Mouse (Mus musculus) NIH3T3 (cell line): ENCODE measurements around the gene Trmt2b.
"Not testable (repeated sequence)": the region's sequence is repeated elsewhere in the genome, so short reads cannot be mapped to it uniquely, and the experiment has no call there.

ENCODE experiments used
- DNase-seq: peaks from one replicate; pipeline ENCODE4 v3.0.0-alpha.2; 2012; ENCODE audit warnings: low read depth

Trmt2b gene

DNA sequence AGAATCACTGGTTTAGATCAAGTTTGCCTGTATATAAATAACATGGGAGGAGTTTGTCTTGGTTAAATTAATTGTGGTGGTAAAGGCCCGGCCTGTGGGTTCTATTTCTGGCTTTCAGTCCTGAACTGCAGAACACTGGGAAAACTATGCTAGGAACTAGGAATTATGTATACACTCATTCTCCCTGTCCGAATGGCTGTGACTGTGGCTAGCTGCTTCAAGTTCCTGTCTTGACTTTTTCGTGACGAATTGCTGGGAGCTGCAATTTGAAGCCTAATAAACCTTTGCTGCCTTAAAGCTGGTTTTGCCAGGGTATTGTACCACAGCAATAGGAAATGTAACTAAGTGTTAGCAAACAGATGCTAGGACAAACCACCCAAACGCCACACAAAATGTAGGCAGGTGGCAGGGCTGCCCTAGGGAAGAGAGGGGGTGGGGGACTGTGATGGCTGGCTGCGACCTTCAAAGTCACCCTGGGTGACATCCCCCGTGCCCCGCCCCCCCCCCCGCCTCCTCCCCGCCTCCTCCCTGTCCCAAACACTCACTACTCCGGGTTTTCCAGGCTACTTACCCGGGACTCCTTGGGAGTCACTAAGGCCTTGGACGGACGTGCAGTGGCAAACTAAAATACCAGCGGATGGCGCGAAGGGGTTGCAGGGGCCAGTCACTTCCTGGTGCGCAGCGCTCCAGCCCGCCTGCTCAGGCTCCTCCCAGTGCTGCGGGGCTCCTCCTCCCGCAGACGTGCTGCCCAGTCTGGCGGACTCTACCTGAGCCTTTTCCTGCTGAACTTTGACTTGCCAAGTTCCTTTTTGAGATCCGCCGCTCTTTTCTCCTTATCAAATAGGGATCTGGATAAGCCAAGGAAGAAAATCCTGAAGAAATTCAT is at the start of gene Trmt2b:
Gene Trmt2b, minus strand, starts transcription at position 710 of the 886 bp plus-strand sequence.
- peak; percentile 71 for DNase-seq

DNA sequence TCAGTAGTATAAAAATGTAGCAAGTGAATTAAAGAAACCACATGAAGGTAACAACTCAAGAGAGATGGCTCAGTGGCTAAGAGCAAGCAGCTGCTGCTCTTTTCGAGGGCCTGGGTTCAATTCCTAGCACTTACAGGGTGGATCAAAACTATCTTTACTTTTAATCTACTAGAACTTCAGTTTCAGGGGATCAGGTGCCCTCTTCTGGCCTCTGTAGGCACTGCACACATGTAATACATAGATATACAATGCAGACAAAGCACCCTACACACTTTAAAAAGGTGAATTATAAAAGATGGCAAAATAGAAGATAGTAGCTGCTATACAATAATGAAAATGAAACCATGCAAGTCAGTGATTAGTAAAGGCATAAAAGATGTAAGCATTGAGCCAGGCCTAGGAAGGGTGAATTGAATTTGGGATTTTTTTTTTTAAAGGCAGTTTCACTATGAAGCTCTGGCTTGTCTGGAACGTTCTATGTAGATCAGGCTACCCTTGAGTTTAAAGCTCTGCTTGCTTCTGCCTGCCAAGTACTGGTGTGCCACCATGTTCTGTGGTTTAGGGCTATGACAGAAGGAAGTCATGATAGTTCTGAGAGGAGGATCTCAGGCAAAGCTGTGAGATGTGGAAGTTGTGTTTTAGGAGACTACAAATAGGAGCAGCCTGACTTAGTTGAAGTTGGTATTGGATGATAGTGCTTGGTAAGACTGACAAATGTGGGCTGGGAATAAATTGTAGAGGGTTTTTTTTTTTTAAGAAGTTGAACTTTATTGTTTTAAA is 42.6 kb upstream of the Trmt2b start:
- peak; percentile 64 for DNase-seq

DNA sequence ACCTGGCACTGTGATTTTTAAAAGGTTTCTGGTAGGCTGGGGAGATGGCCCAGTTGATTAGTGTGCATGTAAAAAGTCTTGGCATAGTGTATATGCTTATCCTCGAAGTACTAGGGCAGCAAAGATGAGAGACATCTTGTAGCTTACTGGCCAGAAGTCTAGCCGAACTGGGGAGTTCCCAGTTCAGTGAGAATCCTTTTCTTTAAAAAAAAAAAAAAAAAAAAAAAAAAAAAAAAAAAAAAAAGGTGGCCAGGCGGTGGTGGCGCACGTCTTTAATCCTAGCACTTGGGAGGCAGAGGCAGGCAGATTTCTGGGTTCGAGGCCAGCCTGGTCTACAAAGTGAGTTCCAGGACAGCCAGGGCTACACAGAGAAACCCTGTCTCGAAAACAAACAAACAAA is 34.4 kb upstream of the Trmt2b start:
- not testable (repeated sequence) for DNase-seq

DNA sequence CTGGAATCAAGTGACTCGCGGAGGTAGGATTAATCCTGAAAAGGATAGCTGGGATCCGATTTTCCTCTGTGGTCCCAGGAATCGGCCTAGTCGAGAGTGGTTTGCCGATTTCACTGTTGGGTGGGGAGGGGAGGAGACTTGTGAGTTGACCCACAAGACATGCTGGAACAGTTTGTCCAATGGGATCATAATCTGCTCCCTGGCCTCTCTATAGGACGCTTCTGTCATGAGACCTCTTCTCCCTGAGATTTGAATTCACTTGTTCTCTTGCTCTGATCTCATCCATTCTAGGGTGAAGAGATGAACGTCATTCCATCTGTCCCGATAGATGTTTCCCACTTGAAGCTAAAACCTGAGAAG is 31.5 kb upstream of the Trmt2b start:
- no peak for DNase-seq

DNA sequence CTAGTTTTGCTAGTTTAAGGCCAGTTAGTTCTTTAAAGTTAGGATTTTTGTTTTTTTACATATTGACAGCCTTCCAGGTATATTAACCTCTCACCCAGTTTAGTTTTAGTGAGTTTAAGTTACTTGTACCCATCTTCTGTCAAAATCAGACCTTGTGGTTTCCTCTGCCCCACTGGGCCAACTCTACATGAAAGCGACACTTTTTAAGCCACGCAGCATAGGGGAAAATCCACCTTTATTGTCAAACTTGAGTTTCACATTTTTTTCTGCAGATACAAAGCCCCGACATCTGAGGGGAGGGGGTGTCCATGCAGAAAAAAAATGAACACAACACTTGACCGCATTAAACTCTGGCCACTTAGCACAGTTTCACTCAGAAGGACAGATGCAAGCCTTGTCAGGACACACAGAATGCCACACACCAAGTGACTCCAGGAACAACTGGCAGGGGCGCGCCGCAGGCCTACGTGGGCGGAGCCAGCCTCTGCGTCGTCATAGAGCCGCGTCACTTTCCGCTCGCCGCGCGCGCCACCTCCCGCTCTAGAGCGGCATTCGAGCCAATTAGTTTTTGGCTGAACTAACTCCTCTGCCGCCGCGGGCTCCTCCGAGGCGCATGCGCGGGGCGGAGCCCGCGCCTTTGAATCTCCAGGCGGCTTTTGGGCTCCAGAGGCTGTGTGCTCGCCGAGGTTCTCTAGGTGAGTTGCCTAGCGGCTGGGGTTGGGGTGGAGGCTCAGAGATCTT is 30.9 kb upstream of the Trmt2b start, which contains the start of gene Cenpi:
Gene Cenpi, plus strand, starts transcription at position 551 of the 741 bp plus-strand sequence.
- DNase-seq = peak; percentile 93

DNA sequence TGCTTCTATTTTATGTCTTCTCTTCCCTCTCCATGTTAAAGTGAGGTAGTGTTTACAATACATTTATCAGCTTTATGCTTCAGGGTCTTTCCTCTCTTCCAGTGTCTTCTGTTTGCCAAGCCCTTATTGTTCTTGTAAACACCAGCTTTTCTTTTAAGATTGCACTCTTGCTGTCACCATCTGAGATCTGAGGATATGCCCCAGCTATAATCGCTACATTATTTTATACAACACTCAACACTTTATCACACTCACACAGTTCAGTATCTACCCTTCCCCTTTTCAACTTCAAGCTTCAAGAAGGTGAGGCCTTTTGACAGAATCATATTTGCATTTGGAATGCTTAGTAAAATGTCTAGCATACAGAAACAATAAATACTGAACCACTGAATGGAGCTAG is 26.5 kb upstream of the Trmt2b start:
- no peak for DNase-seq

DNA sequence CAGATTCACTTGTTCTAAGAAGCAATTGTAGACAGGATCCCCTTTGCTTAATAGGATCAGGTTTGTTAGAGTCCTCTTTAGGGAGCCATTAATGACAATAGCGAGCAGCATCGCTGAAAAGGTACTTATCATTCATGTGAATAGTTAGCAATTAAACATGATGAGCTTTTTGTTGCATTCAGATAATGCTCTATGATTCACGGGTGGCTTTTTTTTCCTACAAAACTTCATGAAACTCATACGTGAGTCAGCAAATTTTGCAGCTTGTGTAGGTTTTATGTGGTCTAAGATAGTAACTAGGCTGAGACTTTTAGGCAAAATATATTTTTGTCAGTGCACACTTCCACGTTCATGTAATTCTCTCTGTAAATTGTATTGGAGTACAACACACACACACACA is 23.4 kb upstream of the Trmt2b start:
- peak; percentile 9 for DNase-seq

DNA sequence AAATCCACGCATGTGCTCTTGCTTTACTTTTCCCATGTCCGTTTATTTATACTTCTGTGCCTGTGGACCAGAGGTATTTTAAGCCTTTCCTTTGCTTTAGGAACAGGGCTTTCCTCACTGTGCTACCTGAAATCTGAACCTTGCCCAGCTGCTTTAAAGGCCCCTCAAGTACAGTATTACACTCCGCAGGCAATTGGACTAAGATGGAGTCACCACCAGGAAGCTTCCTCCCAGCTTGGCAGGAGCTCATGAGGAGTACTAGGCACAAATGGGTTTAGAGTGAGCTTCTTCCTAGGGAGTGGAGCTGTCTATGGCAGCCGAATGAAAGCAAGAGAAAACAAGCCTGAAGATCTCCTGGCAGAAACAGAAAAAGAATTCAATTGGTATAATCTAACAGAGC is 20.4 kb upstream of the Trmt2b start:
- no peak for DNase-seq

DNA sequence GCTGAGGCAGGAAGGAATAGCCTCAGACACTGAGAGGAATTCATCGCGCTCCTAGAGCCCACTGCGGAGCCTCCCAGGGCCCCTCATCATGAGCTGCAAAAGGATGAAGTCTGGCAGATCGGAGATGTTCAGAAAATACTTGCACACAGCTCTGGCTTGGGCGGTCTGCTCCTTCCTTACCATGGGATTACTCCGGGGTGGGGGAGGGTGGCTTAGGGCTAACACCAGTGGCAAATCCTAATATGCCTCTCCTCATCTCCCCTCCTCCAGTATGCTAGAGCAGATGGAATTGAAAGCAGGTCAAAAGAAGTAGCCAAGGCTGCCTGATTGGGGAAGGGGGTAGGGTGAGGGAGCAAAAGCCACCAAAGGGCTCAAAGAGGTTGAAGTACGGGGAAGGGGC is 20.0 kb upstream of the Trmt2b start:
- DNase-seq = no peak

DNA sequence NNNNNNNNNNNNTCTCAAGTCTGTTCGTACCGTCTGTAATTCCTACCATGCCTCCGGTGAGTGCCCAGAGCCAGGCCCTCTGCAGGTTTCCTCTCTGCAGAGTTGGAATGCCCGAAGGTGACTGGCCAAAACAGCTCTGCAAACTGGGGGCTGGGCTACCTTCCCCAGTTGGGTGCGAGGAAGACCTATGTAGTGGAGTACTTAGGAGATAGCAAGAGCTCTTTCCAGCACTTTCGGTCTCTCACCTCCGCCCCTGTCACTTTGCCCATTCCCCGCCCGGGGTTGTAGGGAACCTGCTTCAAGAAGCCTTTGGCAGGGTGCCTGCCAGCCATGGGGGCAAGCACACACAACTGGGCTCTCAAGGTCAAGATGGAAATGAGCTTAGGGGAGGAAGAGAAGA is 19.5 kb upstream of the Trmt2b start:
- no peak for DNase-seq

DNA sequence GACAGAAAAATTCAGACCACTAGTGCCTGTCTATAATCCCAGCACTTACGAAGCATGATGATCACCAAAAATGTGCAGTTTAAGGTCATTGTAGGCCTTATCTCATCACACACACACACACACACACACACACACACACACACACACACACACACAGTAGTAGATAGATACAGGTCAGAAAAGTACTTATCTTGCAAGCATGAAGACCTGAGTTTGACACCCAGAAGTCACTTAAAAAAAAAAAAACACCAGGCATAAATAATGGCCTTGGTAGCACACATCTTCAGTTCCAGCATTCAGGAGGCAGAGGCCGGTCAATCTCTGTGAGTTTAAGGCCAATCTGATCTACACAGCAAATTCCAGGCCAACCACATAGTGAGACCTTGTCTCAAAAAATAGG is 10.5 kb upstream of the Trmt2b start:
- no peak for DNase-seq

DNA sequence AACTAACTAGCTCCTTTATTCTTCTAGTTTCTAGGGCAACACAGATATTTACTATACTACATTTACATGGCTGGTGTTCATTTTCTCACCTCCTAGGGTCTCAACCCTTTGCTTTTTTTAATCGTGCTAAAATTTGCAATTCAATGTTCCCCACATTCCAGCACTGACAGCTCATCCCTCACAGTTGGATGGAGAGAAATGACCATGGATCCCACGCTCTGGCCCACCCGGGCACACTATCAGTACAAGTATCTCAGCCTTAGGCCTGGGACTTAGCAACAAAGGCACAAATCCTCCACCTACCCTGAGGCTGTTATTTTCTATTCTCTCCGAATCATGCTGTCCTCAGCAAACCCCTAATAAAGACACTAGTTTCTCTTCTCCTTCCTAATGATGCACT is 9.0 kb upstream of the Trmt2b start:
- no peak for DNase-seq

DNA sequence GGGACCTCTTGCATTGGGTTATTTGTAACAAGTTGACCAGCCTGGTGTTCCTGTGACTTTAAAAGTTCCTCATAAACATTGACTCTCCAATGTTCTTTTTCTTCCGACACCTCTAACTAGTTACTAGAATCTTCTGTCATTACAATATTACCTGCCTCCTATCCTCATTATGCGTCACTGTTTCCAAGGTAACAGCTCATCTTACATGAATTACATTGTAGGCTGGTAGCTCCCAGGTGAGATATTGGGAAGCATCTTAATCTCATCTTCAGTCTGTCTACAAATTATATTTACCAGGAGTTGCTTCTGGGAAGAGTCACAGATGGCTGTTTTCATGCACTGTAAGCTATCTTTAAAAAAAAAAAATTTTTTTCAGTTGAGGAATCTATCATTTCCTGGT is 8.3 kb upstream of the Trmt2b start:
- no peak for DNase-seq

DNA sequence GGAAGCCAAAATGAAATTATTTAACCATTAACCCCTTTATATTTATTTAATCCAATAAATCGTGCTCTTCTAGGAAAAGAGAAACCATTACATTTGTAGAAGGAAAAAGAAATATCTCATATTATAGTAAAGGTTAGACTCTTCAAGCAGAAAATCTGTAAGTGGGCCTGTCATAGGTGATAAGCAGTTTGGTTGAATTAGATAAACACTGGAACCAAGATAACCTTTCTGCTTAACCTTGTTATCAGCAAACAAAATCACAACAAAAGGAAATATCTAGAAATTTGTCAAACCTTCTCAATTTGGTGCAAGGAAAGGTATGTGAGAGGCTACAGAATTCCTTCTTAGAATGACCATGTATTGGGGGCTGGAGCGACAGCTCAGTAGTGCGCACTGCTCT is 3.7 kb upstream of the Trmt2b start:
- DNase-seq = no peak

DNA sequence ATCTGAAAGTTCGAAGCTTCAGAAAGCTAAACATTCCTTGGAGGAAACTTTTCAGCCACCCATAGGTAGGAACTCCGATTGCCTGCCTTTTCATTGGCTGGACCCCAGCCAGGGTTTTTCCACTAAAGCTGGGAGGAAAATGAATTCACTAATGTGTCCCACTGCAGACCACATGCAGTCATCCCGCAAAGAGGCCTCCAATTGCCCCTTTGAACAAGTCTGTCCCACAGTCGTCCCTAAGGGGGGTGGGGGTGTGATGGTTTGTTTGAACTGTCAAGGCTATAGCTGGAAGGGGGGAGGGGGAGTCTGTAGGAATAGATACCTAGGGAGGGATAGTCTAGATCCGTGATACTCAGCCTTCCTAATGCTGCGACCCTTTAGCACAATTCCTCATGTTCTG is 1.1 kb downstream of the Trmt2b start:
- DNase-seq = peak; percentile 51

DNA sequence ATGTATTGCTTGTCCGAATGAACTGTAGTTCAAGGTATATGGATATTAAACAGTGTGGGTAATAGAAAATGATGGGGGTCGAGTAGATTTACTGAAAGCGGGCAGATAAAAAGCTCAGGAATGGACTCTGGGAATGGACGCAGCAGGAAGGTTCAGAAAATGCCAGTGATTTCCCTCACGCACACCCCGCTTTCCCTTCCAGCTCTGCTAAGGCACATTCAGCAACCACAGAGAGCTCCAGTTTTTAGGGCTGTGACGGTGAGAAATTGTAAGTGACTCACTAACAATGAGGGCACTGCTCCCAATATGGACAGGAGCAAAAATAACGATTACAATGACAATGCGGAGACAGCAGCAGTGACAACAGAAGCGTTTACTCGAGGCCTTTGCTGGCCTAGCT is 14.7 kb downstream of the Trmt2b start:
- no peak for DNase-seq

DNA sequence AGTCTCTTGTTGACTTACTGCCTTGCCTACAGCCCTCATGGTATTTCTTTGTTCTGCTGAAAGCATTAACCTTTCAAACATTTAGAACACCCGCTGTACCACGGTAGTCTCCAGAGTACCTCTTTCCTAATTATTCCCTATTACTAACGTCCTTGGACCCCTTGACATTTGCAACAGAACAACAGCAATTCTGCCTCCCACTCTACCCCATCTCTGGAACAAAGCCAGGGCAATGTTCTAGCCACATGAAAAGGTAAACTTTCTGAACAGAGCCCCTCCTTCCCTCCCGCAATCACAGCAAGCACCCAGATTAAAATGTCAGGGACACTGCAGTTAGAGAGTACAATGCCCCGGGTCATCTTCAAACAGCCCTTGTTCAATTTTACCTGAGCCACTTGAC is 15.6 kb downstream of the Trmt2b start:
- DNase-seq = no peak

DNA sequence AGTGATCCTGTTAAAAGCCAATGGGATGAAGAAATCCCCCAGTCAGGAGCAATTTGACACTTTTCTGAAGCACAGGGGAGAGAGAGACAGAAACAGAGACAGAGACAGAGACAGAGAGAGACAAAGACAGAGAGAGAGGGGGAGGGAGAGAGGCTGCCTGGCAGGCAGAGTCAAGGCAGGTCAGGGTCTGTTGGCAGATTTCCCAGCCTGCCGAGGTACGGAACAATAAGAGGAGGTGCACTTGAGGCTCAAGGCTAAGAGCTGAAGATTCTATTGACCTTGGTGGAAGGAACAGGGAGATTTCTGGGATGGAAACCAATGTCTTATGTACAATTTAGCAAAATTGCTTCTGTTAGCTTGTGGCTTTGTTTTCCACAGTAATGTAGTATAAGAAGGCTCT is 28.6 kb downstream of the Trmt2b start:
- no peak for DNase-seq

DNA sequence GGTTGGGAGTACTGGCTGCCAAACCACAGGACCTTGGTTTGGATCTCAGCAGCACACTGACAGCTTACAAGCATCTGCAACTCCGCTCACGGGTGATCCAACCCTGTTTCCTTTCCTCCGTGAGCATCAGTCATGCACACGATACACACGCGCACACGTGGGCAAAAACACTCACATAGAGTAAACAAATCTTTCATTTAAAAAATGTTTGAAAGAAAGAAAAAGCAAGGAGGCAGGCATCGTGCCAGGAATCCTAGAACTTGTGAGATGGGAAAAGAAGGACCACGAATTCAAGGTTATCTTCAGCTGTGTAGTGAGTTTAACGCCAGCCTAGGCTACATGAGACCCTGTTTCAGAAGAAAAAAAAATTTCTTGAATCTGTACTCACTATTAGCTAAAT is 30.8 kb downstream of the Trmt2b start:
- DNase-seq = no peak

DNA sequence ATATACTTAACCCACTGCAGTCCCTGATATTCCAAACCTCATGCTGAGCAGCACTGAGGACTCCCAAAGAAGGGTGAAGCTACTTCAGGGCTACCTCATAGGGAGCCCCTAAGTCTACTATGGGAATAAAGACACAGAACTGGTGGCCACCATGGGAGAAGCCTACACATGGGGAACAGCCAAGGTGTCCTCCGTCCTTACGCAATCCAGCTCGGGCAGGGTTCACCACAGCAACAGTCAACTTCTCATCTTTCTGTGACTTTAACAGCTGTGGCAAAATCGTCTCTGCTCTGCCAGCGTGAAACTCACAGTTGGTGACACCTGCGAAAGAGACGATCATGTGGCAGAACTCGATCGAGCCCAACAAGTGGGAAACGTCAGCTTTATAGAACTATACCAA is 38.5 kb downstream of the Trmt2b start:
- no peak for DNase-seq

DNA sequence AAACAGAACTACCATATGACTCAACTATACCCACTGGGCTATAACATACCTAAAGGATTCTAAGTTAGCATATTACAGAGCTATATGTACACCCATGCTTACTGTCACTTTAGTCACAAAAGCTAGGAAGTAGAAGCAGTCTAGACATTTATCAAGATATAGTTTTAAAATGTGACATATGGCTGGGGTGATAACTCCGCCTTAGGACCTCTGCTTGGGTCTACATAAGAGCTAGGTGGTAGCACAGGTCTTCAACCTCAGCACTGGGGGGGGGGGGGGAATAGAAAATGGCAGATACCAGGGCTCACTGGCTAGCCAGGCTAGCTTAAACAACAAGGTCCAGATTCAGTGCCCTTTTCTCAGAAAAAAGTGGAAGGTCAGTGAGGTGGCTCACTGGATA is 43.7 kb downstream of the Trmt2b start:
- no peak for DNase-seq

DNA sequence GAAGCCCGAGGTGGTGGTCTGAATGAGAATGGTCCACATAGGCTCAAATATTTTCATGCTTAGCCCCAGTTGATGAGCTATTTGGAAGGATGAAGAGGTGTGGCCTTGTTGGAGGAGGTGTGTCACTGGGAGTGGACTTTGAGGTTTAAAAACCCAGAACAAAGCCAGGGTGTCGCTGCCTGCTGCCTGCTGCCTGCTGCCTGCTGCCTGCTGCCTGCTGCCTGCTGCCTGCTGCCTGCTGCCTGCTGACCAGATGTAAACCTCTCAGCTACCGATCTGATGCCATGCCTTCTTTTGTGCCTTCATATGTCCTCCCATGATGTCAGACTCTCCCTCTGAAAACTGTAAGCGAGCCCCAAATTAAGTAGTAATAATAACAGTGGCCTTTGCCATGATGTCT is 54.9 kb downstream of the Trmt2b start, which contains the start of gene Nox1:
Gene Nox1, minus strand, starts transcription at position 101 of the 400 bp plus-strand sequence.
- no peak for DNase-seq

DNA sequence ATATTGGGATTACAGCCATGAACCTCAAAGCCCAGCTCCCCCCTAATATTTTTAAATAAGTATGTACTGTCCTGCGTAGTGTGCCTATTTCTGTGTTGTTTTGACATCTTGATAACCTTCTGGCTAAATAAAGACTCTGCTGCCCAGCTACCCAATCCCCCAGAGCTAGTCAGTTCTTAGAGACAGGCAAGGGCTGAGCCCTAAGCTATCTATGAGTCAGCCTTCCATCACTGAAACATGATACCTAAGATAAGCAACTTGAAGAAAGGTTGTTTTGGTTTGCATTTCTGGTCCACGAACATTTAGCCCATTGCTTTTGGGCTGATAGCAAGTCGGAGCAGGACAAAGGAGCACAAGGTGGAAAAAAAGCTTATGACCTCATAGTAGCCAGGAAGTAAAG is 56.2 kb downstream of the Trmt2b start:
- peak; percentile 36 for DNase-seq
